Mouse (Mus musculus): ENCODE data around the gene Ddc. TPM values are rescaled to one million over a fixed set of nuclear protein-coding genes. Genes with fewer than 3 reads are reported as not detected.

Gene Ddc
- polyA plus RNA-seq, 1 experiment: 0.48 TPM

DNA sequence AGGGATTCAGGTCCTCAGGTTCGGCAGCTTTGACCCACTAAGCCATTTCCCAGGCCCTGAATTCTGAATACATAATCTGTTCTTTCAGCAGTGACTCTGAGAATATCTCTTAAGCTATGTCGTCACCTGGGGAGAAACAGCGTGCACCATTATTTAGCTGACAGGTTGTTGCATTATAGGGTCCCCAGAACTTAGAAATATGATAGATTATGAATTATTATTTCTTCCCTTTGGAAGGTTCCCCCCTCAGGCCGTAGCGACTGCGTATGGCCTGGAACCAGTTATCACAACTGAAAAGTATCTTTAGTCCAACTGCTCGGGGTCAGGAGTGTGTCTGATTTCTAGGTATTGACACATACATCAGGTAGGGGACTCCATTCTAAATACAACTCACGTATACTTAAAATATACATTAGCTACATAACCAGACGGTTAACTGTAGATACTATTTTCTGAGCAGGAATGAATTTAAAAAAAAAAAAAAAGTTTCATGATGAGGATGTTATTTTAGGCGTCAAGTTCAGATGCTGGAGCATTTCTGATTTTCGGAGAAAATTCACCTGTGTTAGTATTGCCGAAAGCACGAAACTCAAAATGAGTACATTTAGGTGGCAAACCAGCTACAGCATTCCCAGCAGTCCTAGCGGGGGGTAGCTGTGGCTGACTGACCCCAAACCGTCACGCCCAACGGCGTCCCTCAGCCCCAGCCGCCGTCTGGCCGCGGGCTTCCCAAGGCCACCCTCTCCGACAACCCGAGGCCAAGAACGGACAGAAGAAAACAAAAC, 89.7 kb downstream of the Ddc start:
- H3K27me3 ChIP-seq (ENCODE audit: control insufficient read depth, insufficient read depth, insufficient read length): no peaks in the 10 kb centered on the region
- TF ChIP-seq CTCF (IDR thresholded peaks at IDR 0.05; ENCODE audit: control insufficient read depth, insufficient read depth, insufficient read length): no peak
- no peak for TF ChIP-seq MAX (IDR thresholded peaks at IDR 0.05)
- no peak for TF ChIP-seq MYOG (IDR thresholded peaks at IDR 0.05; ENCODE audit: control insufficient read depth, extremely low read depth, insufficient read length)
- no peak for TF ChIP-seq CEBPB (IDR thresholded peaks at IDR 0.05; ENCODE audit: low read depth)
- TF ChIP-seq FOSL1 (IDR thresholded peaks at IDR 0.05; ENCODE audit: insufficient read depth, low read length, poor library complexity, severe bottlenecking): no peak
- TF ChIP-seq USF1 (IDR thresholded peaks at IDR 0.05; ENCODE audit: low read depth): no peak
- TF ChIP-seq MYOD1 (IDR thresholded peaks at IDR 0.05; ENCODE audit: control insufficient read depth, insufficient read length, low read depth): no peak
- H3K36me3 ChIP-seq (ENCODE audit: control insufficient read depth, insufficient read depth): peaks cover 36% of the 10 kb centered on the region
- peaks cover 51% of the 10 kb centered on the region for H3K79me2 ChIP-seq (ENCODE audit: control insufficient read depth, insufficient read depth)
- peaks cover 29% of the 10 kb centered on the region for H3K79me3 ChIP-seq (ENCODE audit: low read depth)
- H3ac ChIP-seq (ENCODE audit: control insufficient read depth, insufficient read length, low read depth): peak overlapping the region; percentile 98
- peak overlapping the region; percentile 59 for H3K4me3 ChIP-seq (ENCODE audit: insufficient read depth, poor library complexity, severe bottlenecking)

DNA sequence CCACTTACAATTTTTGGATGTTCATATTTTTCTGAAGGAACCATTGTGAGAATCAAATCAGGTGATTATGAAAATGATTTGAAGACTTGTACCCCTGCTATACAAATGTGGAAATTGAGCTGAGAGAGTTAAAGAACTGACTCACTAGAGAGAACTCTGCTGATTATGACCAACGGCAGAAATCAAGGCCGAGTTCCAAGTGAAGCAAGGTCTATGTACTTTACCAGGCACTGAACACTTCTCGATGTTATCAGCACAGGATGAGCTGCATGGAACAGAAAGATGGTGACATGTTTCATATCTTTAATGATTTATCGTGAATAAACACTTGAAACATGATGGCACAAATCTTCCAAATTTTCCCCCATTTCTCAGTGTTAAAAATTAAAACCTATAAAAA, 92.0 kb downstream of the Ddc start:
- Histone ChIP-seq H3K27me3 (ENCODE audit: control insufficient read depth, insufficient read depth, insufficient read length) (no peaks in the 10 kb centered on the region), H3K79me3 (ENCODE audit: low read depth) (peaks cover 31% of the 10 kb centered on the region)

DNA sequence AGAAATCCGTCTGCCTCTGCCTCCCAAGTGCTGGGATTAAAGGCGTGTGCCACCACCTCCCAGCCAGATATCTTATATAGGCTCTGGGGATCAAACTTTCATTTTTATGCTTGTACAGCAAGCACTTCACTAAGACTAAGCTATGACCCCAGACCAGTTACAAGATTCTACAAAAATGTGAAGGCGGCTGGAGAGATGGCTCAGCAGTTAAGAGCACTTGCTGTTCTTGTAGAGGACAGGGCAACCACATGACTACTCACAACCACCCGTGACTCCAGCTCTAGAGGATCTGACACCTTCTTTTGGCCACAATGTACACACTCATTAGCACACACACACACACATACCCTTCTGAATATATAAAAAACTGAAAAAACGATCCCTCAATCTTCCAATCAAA, 93.5 kb downstream of the Ddc start:
- Histone ChIP-seq H3ac (ENCODE audit: control insufficient read depth, insufficient read length, low read depth) (no peak overlapping the region), H3K27me3 (ENCODE audit: control insufficient read depth, insufficient read depth, insufficient read length) (no peaks in the 10 kb centered on the region), H3K79me3 (ENCODE audit: low read depth) (peaks cover 34% of the 10 kb centered on the region), H3K79me2 (ENCODE audit: control insufficient read depth, insufficient read depth) (peaks cover 54% of the 10 kb centered on the region), H3K36me3 (ENCODE audit: control insufficient read depth, insufficient read depth) (peaks cover 73% of the 10 kb centered on the region), H3K4me3 (ENCODE audit: insufficient read depth, poor library complexity, severe bottlenecking) (no peak overlapping the region)
- TF ChIP-seq CTCF (IDR thresholded peaks at IDR 0.05; ENCODE audit: control insufficient read depth, insufficient read depth, insufficient read length) (no peak), MYOD1 (IDR thresholded peaks at IDR 0.05; ENCODE audit: control insufficient read depth, insufficient read length, low read depth) (no peak), CEBPB (IDR thresholded peaks at IDR 0.05; ENCODE audit: low read depth) (no peak), FOSL1 (IDR thresholded peaks at IDR 0.05; ENCODE audit: insufficient read depth, low read length, poor library complexity, severe bottlenecking) (no peak), MAX (IDR thresholded peaks at IDR 0.05) (no peak), USF1 (IDR thresholded peaks at IDR 0.05; ENCODE audit: low read depth) (no peak), MYOG (IDR thresholded peaks at IDR 0.05; ENCODE audit: control insufficient read depth, extremely low read depth, insufficient read length) (no peak)

More for the DNA sequence above, 92.0 kb downstream of the Ddc start:
- Histone ChIP-seq H3K36me3 (ENCODE audit: control insufficient read depth, insufficient read depth) (peaks cover 57% of the 10 kb centered on the region), H3ac (ENCODE audit: control insufficient read depth, insufficient read length, low read depth) (no peak overlapping the region), H3K79me2 (ENCODE audit: control insufficient read depth, insufficient read depth) (peaks cover 54% of the 10 kb centered on the region), H3K4me3 (ENCODE audit: insufficient read depth, poor library complexity, severe bottlenecking) (no peak overlapping the region)
- TF ChIP-seq CTCF (IDR thresholded peaks at IDR 0.05; ENCODE audit: control insufficient read depth, insufficient read depth, insufficient read length) (no peak), USF1 (IDR thresholded peaks at IDR 0.05; ENCODE audit: low read depth) (no peak), MYOG (IDR thresholded peaks at IDR 0.05; ENCODE audit: control insufficient read depth, extremely low read depth, insufficient read length) (no peak), CEBPB (IDR thresholded peaks at IDR 0.05; ENCODE audit: low read depth) (no peak), MAX (IDR thresholded peaks at IDR 0.05) (no peak), MYOD1 (IDR thresholded peaks at IDR 0.05; ENCODE audit: control insufficient read depth, insufficient read length, low read depth) (no peak), FOSL1 (IDR thresholded peaks at IDR 0.05; ENCODE audit: insufficient read depth, low read length, poor library complexity, severe bottlenecking) (no peak)

DNA sequence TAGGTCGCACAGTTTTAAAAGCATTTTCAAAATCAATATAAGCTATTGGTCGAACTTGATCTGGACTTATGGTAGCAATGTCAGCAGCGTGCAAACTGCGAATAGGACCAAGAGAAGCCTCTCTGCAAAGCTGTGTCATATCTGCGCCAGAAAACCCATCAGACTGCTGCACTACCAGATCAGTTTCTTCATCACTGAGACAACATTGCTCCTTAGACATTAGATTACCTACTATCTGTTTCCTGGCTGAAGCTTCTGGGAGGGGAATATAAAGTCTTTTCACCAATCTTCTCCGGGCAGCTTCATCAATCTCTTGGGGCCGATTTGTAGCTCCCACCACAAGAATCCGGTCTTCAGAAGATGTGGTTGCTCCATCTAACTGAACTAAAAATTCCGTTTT, 96.9 kb downstream of the Ddc start:
- no peak for TF ChIP-seq MAX (IDR thresholded peaks at IDR 0.05)
- no peak for TF ChIP-seq CEBPB (IDR thresholded peaks at IDR 0.05; ENCODE audit: low read depth)
- no peak for TF ChIP-seq CTCF (IDR thresholded peaks at IDR 0.05; ENCODE audit: control insufficient read depth, insufficient read depth, insufficient read length)
- TF ChIP-seq USF1 (IDR thresholded peaks at IDR 0.05; ENCODE audit: low read depth): no peak
- no peak for TF ChIP-seq FOSL1 (IDR thresholded peaks at IDR 0.05; ENCODE audit: insufficient read depth, low read length, poor library complexity, severe bottlenecking)
- TF ChIP-seq MYOD1 (IDR thresholded peaks at IDR 0.05; ENCODE audit: control insufficient read depth, insufficient read length, low read depth): no peak
- no peak for TF ChIP-seq MYOG (IDR thresholded peaks at IDR 0.05; ENCODE audit: control insufficient read depth, extremely low read depth, insufficient read length)
- H3K27me3 ChIP-seq (ENCODE audit: control insufficient read depth, insufficient read depth, insufficient read length): no peaks in the 10 kb centered on the region
- peaks cover 36% of the 10 kb centered on the region for H3K79me2 ChIP-seq (ENCODE audit: control insufficient read depth, insufficient read depth)
- peaks cover 96% of the 10 kb centered on the region for H3K36me3 ChIP-seq (ENCODE audit: control insufficient read depth, insufficient read depth)
- H3K4me3 ChIP-seq (ENCODE audit: insufficient read depth, poor library complexity, severe bottlenecking): no peak overlapping the region
- no peak overlapping the region for H3ac ChIP-seq (ENCODE audit: control insufficient read depth, insufficient read length, low read depth)
- peaks cover 17% of the 10 kb centered on the region for H3K79me3 ChIP-seq (ENCODE audit: low read depth)

DNA sequence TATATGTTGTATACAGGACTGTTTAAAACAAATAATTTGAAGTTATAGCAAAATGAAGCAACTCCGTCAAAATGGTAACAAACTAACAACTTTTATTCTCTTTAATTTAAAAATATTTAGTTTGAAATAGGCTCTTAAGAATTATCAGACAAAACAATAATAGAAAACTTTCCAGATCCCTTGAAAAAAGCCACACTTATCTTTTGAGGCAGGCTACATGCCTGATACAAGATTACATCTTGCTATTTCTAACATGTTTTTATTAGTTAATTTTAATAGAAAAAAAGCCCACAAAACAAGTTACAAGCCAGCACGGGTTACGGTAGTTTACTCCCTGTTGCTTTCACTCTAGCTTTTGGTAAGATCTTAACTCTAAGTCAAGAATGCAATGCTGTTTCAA, 97.6 kb downstream of the Ddc start:
- no peak overlapping the region for H3K4me3 ChIP-seq (ENCODE audit: insufficient read depth, poor library complexity, severe bottlenecking)
- peaks cover 28% of the 10 kb centered on the region for H3K79me2 ChIP-seq (ENCODE audit: control insufficient read depth, insufficient read depth)
- no peak overlapping the region for H3ac ChIP-seq (ENCODE audit: control insufficient read depth, insufficient read length, low read depth)
- peaks cover 89% of the 10 kb centered on the region for H3K36me3 ChIP-seq (ENCODE audit: control insufficient read depth, insufficient read depth)
- H3K27me3 ChIP-seq (ENCODE audit: control insufficient read depth, insufficient read depth, insufficient read length): no peaks in the 10 kb centered on the region
- no peak for TF ChIP-seq CTCF (IDR thresholded peaks at IDR 0.05; ENCODE audit: control insufficient read depth, insufficient read depth, insufficient read length)
- TF ChIP-seq MYOG (IDR thresholded peaks at IDR 0.05; ENCODE audit: control insufficient read depth, extremely low read depth, insufficient read length): no peak
- no peak for TF ChIP-seq MYOD1 (IDR thresholded peaks at IDR 0.05; ENCODE audit: control insufficient read depth, insufficient read length, low read depth)
- TF ChIP-seq MAX (IDR thresholded peaks at IDR 0.05): no peak
- TF ChIP-seq FOSL1 (IDR thresholded peaks at IDR 0.05; ENCODE audit: insufficient read depth, low read length, poor library complexity, severe bottlenecking): no peak
- TF ChIP-seq CEBPB (IDR thresholded peaks at IDR 0.05; ENCODE audit: low read depth): no peak
- no peak for TF ChIP-seq USF1 (IDR thresholded peaks at IDR 0.05; ENCODE audit: low read depth)
- H3K79me3 ChIP-seq (ENCODE audit: low read depth): peaks cover 9% of the 10 kb centered on the region
